Mouse (Mus musculus) neural tube, embryonic 14.5 days (tissue): ENCODE data around the gene Rspry1. TPM values are rescaled to one million over a fixed set of nuclear protein-coding genes. Genes with fewer than 3 reads are reported as not detected.

Experiments
- ATAC-seq: fragments of 200-750 bp; cut with Nextera tagmentation; 2 replicates; pipeline ENCODE4 v1.8.0; 2017; ENCODE audit warnings: low read depth, mild to moderate bottlenecking, moderate TSS enrichment, moderate library complexity
- H3K27ac ChIP-seq: fragments of 300-500 bp; sonication (generic); 2 replicates; pipeline ENCODE4 v1.5.1; 2014; ENCODE audit warnings: low read depth, mild to moderate bottlenecking, control low read depth, low read length, moderate library complexity, mixed read lengths
- H3K27me3 ChIP-seq: fragments of 300-500 bp; sonication (generic); 2 replicates; pipeline ENCODE4 v1.6.1; 2014; ENCODE audit warnings: low read length; ENCODE audit not compliant: control insufficient read depth, insufficient read depth
- H3K36me3 ChIP-seq: fragments of 300-500 bp; sonication (generic); 2 replicates; pipeline ENCODE4 v1.6.1; 2014; ENCODE audit warnings: low read length, mixed read lengths; ENCODE audit not compliant: control insufficient read depth, insufficient read depth
- H3K4me1 ChIP-seq: fragments of 300-500 bp; sonication (generic); 2 replicates; pipeline ENCODE4 v1.6.1; 2014; ENCODE audit warnings: low read length; ENCODE audit not compliant: control insufficient read depth, insufficient read depth
- H3K4me2 ChIP-seq: fragments of 300-500 bp; sonication (generic); 2 replicates; pipeline ENCODE4 v1.6.1; 2014; ENCODE audit warnings: mild to moderate bottlenecking, low read depth, low read length, control low read depth
- H3K4me3 ChIP-seq: fragments of 300-500 bp; sonication (generic); 2 replicates; pipeline ENCODE4 v1.5.1; 2014; ENCODE audit warnings: low read depth, low read length, control low read depth, mixed read lengths
- H3K9ac ChIP-seq: fragments of 300-500 bp; sonication (generic); replicated peaks from 2 replicates; pipeline ENCODE4 v1.6.1; 2014; ENCODE audit warnings: low read depth, mild to moderate bottlenecking, control low read depth, low read length, mixed read lengths
- H3K9me3 ChIP-seq: fragments of 300-500 bp; sonication (generic); 2 replicates; pipeline ENCODE4 v1.6.1; 2016; ENCODE audit warnings: low read length; ENCODE audit not compliant: control insufficient read depth
- WGBS: fragments of 180-500 bp; shearing (Covaris S2); extraction: QIAGEN DNeasy Blood & Tissue Kit; methylation state at CpG from one replicate; pipeline ENCODE4 v1.1.7; 2014; 5-methylcytosine and 5-hydroxymethylcytosine counted together
- polyA plus RNA-seq: library from polyadenylated mRNA; unstranded; fragments of >200 nt; fragmentation: Nextera tagmentation; extraction: Ambion mirVana; gene quantifications from 2 replicates; pipeline ENCODE4 v1.2.1, GENCODE M21; 2014

Rspry1 gene
- polyA plus RNA-seq, 1 experiment from 2014 or later = 50.2 TPM

DNA sequence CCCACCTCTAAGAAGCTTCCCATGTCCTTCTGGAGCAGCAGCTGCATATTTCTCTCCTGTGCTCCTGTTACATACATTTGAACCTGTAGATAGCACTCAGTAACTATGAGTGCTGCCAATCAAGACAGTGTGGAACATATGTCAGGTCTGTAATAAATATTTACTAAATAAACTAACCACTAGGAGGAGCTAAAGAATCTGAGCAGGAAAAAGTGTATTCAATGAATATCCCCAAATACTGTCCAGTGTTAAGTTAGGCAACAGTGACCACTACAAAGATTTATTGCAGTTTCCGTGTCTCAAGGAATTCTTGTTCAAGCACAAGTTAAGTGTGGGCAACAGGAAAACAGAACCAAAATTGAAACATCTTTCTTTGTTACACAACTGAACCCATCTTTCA is 7.5 kb upstream of the Rspry1 start:
- H3K9me3 ChIP-seq = no peaks in the 10 kb centered on the region
- H3K9ac ChIP-seq = no peak overlapping the region
- H3K36me3 ChIP-seq = no peaks in the 10 kb centered on the region
- H3K27me3 ChIP-seq = no peaks in the 10 kb centered on the region
- no peak overlapping the region for H3K27ac ChIP-seq
- H3K4me1 ChIP-seq = no peaks in the 10 kb centered on the region
- no peak overlapping the region for H3K4me3 ChIP-seq
- no peak for ATAC-seq
- WGBS = 47% methylated on average over 1 of the region's 1 CpGs
- no peak overlapping the region for H3K4me2 ChIP-seq

DNA sequence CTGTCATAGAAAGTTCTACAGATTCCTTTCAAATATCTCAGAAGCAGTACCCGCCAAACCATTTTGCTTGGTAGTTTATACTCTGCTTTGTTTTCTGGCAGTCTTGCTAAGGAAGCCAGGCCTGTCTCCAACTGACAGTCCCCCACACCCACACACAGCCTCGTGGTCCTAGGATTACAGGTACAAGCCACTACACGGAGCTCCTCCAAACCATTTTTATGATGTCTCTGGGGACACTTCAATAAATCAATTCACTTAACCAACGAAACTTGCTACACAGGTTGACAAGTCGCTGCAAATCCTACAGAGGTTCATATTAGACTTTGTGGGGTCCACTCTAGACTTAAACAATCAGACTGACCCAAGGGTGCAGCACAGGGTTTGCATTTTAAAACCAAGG is 1.3 kb upstream of the Rspry1 start:
- Histone ChIP-seq H3K9ac (peak overlapping the region; percentile 81), H3K36me3 (no peaks in the 10 kb centered on the region), H3K27ac (peak overlapping the region; percentile 86; the same call in 1 of the 2 replicates), H3K4me1 (peaks cover 21% of the 10 kb centered on the region), H3K4me2 (peak overlapping the region; percentile 94), H3K9me3 (no peaks in the 10 kb centered on the region), H3K4me3 (peak overlapping the region; percentile 95), H3K27me3 (0 out of 2 replicates have a peak, but pooled peaks cover 3% of the 10 kb centered on the region)
- 17% methylated on average over 5 of the region's 5 CpGs for WGBS
- ATAC-seq = no peak

DNA sequence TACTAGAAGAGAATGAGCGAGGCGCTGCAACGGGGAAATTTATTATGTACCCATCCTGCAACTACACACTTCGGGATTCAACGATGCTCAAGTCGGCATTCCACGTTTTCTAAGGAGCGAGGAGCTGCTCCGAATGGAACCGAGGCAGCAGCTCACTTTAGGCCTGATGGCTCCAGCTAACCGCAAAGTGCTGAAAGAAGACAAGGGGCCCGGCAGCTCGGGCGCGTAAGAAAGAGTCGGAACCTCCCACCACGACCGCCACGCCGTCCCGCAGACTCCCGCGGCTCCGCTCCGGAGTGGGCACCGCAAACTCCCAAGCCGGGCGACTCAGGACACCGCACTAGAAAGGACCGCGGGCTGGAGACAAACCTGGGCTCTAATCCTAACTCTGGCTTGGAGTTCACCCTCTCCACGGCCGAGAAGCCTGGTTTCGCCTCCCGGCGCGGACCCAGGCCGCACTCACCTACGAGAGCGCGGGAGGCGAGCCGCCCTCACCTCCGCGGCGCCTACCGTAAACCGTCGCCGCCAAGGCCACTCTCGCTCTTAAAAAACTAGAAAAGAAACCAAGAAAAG is 617 bp upstream of the Rspry1 start:
- ATAC-seq = peak; percentile 22
- under 1% methylated on average over 51 of the region's 51 CpGs for WGBS

DNA sequence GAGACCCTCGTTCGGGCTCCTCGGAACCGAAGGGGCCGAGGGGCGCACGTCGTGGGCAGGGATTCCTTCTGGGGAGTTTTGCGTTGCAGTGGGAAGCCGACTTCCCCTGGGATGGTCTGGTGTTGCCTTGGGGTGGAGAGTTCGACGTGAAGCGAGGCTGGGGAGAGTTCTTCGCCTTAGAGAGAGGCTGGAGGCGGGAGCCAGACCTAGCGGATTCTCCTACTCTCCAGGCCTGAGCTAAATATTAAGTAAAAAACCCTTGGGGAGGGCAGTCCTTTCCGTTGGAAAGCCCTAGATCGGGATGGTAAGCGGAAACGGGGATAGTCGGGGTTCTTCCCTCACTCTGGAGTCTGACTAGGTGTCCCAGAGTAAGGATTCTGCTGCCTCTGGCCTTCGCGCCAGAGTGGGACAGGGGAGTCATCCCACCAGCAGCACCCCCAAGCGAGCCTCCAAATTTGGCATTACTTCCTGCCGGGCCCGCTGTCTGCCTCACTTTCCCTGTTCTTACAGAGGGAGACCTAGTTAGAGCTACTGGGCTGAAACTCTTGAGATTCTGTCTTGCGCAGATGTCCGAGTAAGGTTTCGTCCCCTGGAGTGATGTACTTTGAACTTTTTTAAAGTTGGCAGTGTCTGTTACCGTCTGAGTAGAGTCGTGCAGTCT is 864 bp downstream of the Rspry1 start:
- WGBS = under 1% methylated on average over 31 of the region's 31 CpGs

More for the DNA sequence above, 617 bp upstream of the Rspry1 start:
- Histone ChIP-seq H3K4me1 (peaks cover 21% of the 10 kb centered on the region), H3K27ac (peak overlapping the region; percentile 86), H3K4me3 (peak overlapping the region; percentile 95), H3K9ac (peak overlapping the region; percentile 81), H3K9me3 (no peaks in the 10 kb centered on the region), H3K27me3 (0 out of 2 replicates have a peak, but pooled peaks cover 3% of the 10 kb centered on the region), H3K36me3 (no peaks in the 10 kb centered on the region), H3K4me2 (peak overlapping the region; percentile 94)

DNA sequence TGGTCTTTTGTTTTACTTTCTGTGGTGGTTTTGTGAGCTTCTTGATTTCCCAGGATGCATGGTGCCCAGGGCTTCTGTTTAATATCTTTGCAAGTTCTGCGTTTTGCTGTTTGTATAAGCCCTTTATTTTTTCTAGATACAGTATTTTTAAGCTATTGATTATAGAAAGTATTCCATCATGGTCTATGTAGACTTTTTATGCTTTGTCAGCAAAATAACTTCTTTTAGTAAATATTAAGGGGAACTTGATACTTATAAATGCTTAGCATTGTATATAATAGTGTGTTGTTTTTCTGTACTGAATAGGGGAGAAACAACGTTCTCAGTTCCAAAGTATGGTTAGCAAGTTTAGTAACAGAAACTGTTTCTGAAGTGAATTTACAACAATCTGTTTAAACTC is 2.3 kb downstream of the Rspry1 start:
- 90% methylated on average over 2 of the region's 2 CpGs for WGBS
- no peak overlapping the region for H3K4me3 ChIP-seq
- no peak overlapping the region for H3K4me2 ChIP-seq
- no peak for ATAC-seq
- H3K36me3 ChIP-seq = no peaks in the 10 kb centered on the region
- peaks cover 21% of the 10 kb centered on the region for H3K4me1 ChIP-seq
- H3K9me3 ChIP-seq = no peaks in the 10 kb centered on the region
- H3K27me3 ChIP-seq = 0 out of 2 replicates have a peak, but pooled peaks cover 3% of the 10 kb centered on the region
- H3K27ac ChIP-seq = no peak overlapping the region
- H3K9ac ChIP-seq = no peak overlapping the region

More for the DNA sequence above, 864 bp downstream of the Rspry1 start:
- ATAC-seq = no peak
- 0 out of 2 replicates have a peak, but pooled peaks cover 3% of the 10 kb centered on the region for H3K27me3 ChIP-seq
- H3K9ac ChIP-seq = peak overlapping the region; percentile 95
- H3K4me2 ChIP-seq = peak overlapping the region; percentile 98
- peak overlapping the region; percentile 88 for H3K27ac ChIP-seq
- peak overlapping the region; percentile 95 for H3K4me3 ChIP-seq
- no peaks in the 10 kb centered on the region for H3K9me3 ChIP-seq
- no peaks in the 10 kb centered on the region for H3K36me3 ChIP-seq
- H3K4me1 ChIP-seq = peaks cover 21% of the 10 kb centered on the region

DNA sequence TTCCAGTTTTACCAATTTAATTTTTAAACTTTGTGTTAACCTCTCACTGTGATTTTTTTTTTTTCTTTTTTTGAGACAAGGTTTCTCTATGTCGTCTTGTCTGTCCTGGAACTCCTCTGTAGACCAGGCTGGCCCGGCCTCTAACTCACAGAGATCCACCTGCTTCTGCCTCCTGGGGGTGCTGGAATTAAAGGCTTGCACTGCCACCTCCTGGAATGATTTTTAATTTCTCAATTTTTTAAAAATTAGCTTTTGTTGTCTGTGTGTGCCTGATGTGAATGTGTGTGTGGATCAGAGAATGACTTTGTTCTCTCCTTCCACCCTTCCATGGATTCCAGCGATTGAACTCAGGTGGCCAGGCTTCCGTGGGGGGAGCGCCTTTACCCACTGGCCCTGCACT is 5.3 kb downstream of the Rspry1 start:
- no peak for ATAC-seq
- H3K36me3 ChIP-seq = no peaks in the 10 kb centered on the region
- no peak overlapping the region for H3K4me2 ChIP-seq
- H3K4me1 ChIP-seq = peaks cover 13% of the 10 kb centered on the region
- H3K9ac ChIP-seq = no peak overlapping the region
- WGBS = 93% methylated on average over 5 of the region's 5 CpGs
- H3K27me3 ChIP-seq = 0 out of 2 replicates have a peak, but pooled peaks cover 2% of the 10 kb centered on the region
- H3K9me3 ChIP-seq = no peaks in the 10 kb centered on the region
- no peak overlapping the region for H3K4me3 ChIP-seq
- H3K27ac ChIP-seq = no peak overlapping the region

DNA sequence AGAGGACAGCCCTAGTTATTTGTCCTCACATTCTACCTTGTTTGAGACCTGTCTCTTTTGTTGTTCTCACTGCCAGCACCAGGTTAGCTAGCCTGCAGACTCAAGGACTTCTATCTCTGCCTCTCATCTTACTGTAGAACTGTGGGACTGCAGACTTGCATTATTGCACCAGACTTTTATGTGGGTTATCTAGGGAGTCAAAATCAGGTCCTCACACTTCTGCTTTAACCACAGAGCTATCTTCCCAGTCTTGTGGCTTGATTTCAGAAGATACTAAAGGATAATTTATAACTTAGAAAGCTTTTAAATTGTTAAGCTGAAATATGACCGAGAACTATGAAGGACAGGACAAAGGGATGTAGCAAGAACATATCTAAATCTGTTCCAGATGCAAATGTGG is 23.1 kb downstream of the Rspry1 start:
- Histone ChIP-seq H3K9me3 (no peaks in the 10 kb centered on the region), H3K9ac (no peak overlapping the region), H3K36me3 (peaks cover 11% of the 10 kb centered on the region), H3K27ac (no peak overlapping the region), H3K4me1 (no peaks in the 10 kb centered on the region), H3K27me3 (no peaks in the 10 kb centered on the region), H3K4me3 (no peak overlapping the region), H3K4me2 (no peak overlapping the region)
- 83% methylated on average over 1 of the region's 1 CpGs for WGBS
- ATAC-seq = no peak

DNA sequence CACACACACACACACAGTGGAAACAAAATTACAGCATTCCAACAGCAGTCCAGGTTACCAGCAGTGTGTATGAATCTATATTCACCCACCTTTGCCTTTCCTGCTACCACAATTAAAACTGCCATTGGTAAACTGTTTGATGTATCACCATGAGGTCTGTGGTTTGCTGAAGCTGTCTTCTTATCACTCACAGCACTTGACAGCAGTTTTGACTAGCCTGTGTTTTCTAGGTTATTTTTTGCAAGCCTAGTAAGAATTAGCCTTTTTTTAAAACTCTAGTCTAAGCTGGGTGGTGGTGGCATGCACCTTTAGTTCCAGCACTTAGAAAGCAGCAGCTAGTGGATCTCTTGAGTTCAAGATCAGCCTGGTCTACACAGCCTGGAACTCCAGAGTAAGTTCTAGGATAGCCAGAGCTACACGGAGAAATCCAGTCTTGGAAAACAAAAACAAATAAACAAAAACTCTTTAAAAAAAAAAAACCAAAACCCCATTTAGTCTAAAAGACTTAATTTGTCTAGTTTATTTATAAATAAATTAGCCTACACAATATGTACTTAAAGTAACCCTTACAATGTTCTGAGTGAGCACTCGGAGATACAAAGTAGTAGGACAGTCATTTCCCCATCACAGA is 31.9 kb downstream of the Rspry1 start:
- H3K27me3 ChIP-seq = no peaks in the 10 kb centered on the region
- H3K4me2 ChIP-seq = no peak overlapping the region
- ATAC-seq = no peak
- H3K9ac ChIP-seq = no peak overlapping the region
- peaks cover 45% of the 10 kb centered on the region for H3K36me3 ChIP-seq
- WGBS = 94% methylated on average over 2 of the region's 2 CpGs
- no peaks in the 10 kb centered on the region for H3K4me1 ChIP-seq
- no peak overlapping the region for H3K4me3 ChIP-seq
- H3K27ac ChIP-seq = no peak overlapping the region
- H3K9me3 ChIP-seq = no peaks in the 10 kb centered on the region

DNA sequence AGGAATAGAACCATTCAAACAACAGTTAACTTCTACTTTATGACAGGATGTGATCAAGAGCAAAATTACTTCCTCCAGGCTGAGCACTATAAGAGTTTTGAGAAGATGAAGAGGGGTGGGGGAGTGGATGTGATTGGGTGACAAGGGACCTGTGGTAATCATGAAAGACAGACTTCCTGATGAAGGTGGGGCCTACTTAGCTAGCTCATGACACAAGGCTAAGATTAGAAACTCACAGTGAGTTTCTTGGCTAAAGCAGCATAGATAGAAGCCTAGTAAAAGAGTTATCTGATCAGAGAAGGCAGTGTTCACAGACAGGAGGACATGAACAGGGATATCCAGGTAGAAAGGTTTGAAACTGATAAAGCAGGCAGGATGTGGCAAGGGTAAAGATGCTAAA is 32.5 kb downstream of the Rspry1 start:
- H3K27me3 ChIP-seq = no peaks in the 10 kb centered on the region
- no peaks in the 10 kb centered on the region for H3K4me1 ChIP-seq
- no peak overlapping the region for H3K27ac ChIP-seq
- ATAC-seq = no peak
- no peak overlapping the region for H3K4me2 ChIP-seq
- no peaks in the 10 kb centered on the region for H3K9me3 ChIP-seq
- no peak overlapping the region for H3K4me3 ChIP-seq
- peaks cover 49% of the 10 kb centered on the region for H3K36me3 ChIP-seq
- no peak overlapping the region for H3K9ac ChIP-seq
